Mouse (Mus musculus) small intestine, adult 2 months (tissue): ENCODE data around the gene Pdzk1.

Experiments used
- CTCF ChIP-seq: fragments of 200-500 bp; IDR thresholded peaks from 2 replicates; pipeline ENCODE4 v1.5.1; 2012; ENCODE audit warnings: low read depth, mild to moderate bottlenecking, control low read depth, inconsistent platforms, low read length, moderate library complexity, mixed read lengths; ENCODE audit not compliant: insufficient replicate concordance, insufficient read length; ENCODE audit errors: extremely low read depth
- POLR2A ChIP-seq: fragments of 200-500 bp; IDR thresholded peaks from 2 replicates; pipeline ENCODE4 v1.6.1; 2012; ENCODE audit warnings: low read depth, mild to moderate bottlenecking, control low read depth, inconsistent platforms, low read length, moderate library complexity

GRCm38 (mm10) chr3:96869091-96869490, 40.0 kb downstream of the Pdzk1 start:
- TF ChIP-seq CTCF, result no peak
- no peak for TF ChIP-seq POLR2A
